Mouse (Mus musculus): ENCODE data around the gene Pdk4.

GRCm38 (mm10) chr6:5507821-5508220, 11.7 kb upstream of the Pdk4 start:
- TF ChIP-seq MAFK (IDR thresholded peaks at IDR 0.05; ENCODE audit: borderline replicate concordance, low read depth, low read length) (no peak), CTCF (IDR thresholded peaks at IDR 0.05 in 2 of 3, conservative IDR thresholded peaks at IDR 0.05 in 1 of 3; ENCODE audit: control insufficient read depth in 1 of 3, insufficient read depth in 1 of 3, low read depth in 2 of 3, low read length in 3 of 3, poor library complexity in 1 of 3, severe bottlenecking in 1 of 3) (no peak), POLR2AphosphoS2 (IDR thresholded peaks at IDR 0.05; ENCODE audit: low read length) (no peak), EP300 (IDR thresholded peaks at IDR 0.05; ENCODE audit: low read depth in 1 of 2, low read length in 2 of 2) (no peak), ELF1 (IDR thresholded peaks at IDR 0.05; ENCODE audit: low read depth, low read length) (no peak), POLR2AphosphoS5 (IDR thresholded peaks at IDR 0.05; ENCODE audit: borderline replicate concordance, low read depth, low read length) (no peak), ETS1 (IDR thresholded peaks at IDR 0.05; ENCODE audit: low read depth, low read length) (no peak), ZC3H11A (IDR thresholded peaks at IDR 0.05; ENCODE audit: low read depth, low read length) (no peak)

All from MEL (cell line).